Mouse (Mus musculus): ENCODE measurements around the gene Xirp2.
A peak's percentile ranks its signal among the peaks of the same experiment; 100 is the strongest.

Xirp2 gene

GRCm38 (mm10) chr2:67567141-67567680 lies 121.4 kb downstream of the Xirp2 start:
- Histone ChIP-seq H3K9me3 (ENCODE audit: low read length) (no peaks in the 10 kb centered on the region), H3K4me3 (replicated peaks; ENCODE audit: low read length) (peak overlapping the region; percentile 89), H3K4me1 (replicated peaks; ENCODE audit: low read depth, low read length) (peaks cover 13% of the 10 kb centered on the region), H3K36me3 (ENCODE audit: insufficient read depth, low read length) (no peaks in the 10 kb centered on the region), H3K27me3 (ENCODE audit: insufficient read depth, low read length) (peaks cover 17% of the 10 kb centered on the region)
- TF ChIP-seq CTCF (conservative IDR thresholded peaks at IDR 0.05; ENCODE audit: low read length) = no peak
- TF ChIP-seq POU5F1 (IDR thresholded peaks at IDR 0.05; ENCODE audit: borderline replicate concordance, low read length) = no peak
- no peak for TF ChIP-seq NANOG (IDR thresholded peaks at IDR 0.05; ENCODE audit: borderline replicate concordance, low read length)

Data from E14TG2a.4 (cell line).